Comparison of ENCODE assay signal across 26 mouse cellular contexts in the genomic region with DNA sequence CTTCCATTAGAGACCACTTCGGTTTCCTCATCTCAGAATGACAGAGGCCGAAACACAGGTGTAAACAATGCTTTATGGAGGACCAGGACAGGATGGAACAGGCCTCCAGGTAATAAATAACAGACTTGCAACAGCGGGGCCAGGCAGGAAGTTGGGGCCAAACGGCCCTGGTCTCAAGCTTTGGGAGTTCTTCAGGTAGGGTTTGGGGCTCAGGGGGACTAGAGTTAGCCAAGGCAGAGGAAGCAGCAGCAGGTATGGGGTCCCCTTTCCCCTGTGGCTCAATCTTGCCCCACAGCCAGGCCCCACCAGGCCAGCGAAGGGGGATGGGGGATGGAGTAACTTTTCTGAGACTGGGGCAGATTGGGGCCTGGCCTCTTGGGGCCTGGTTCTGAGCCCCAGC. TPM values are rescaled to one million over a fixed set of nuclear protein-coding genes. Genes with fewer than 3 reads are reported as not detected.
DNase-seq lines count a peak whose midpoint lies in the region; ATAC-seq and TF ChIP-seq lines count a peak whose summit lies in the region.
"Had no signal": no experiment of that assay in that cellular context is flagged by ENCODE, and none has a peak within 500 bp of the region (broad histone marks: within the 10 kb centered on the region; RNA-seq: fewer than 3 reads in every experiment).

No protein-coding gene starts in this region.

- WGBS in spleen, adult 2 months, result 72% methylated on average over 5 of the region's 5 CpGs
- 88% methylated on average over 5 of the region's 5 CpGs for WGBS in small intestine, adult 2 months

- peaks cover 25% of the 10 kb centered on the region for H3K36me3 ChIP-seq in spleen, adult 2 months (ENCODE audit: control insufficient read depth, insufficient read depth, low read length)
- peaks cover 17% of the 10 kb centered on the region for H3K36me3 ChIP-seq in small intestine, adult 2 months (ENCODE audit: control insufficient read depth, insufficient read depth, low read length)

- TF ChIP-seq POLR2A in spleen, adult 2 months (IDR thresholded peaks at IDR 0.05; ENCODE audit: low read depth, low read length), result no peak
- no peak for TF ChIP-seq POLR2A in small intestine, adult 2 months (IDR thresholded peaks at IDR 0.05; ENCODE audit: low read depth, low read length)

- no peak overlapping the region for H3K4me3 ChIP-seq in spleen, adult 2 months (ENCODE audit: extremely low read depth, insufficient read depth, insufficient read length)
- no peak overlapping the region for H3K4me3 ChIP-seq in small intestine, adult 2 months (ENCODE audit: low read depth, low read length)
- H3K4me3 ChIP-seq: limb, embryonic 15.5 days had no signal

- no peaks in the 10 kb centered on the region for H3K27me3 ChIP-seq in spleen, adult 2 months (ENCODE audit: control insufficient read depth, insufficient read depth, low read length)
- H3K27me3 ChIP-seq in small intestine, adult 2 months (ENCODE audit: control insufficient read depth, insufficient read depth, low read length), result no peaks in the 10 kb centered on the region
- H3K27me3 ChIP-seq: limb, embryonic 15.5 days had no signal

- H3K4me1 ChIP-seq in spleen, adult 2 months (ENCODE audit: control insufficient read depth, insufficient read depth, insufficient read length), result peaks cover 31% of the 10 kb centered on the region
- H3K4me1 ChIP-seq in small intestine, adult 2 months (ENCODE audit: control insufficient read depth, insufficient read depth, insufficient read length, low read length), result peaks cover 22% of the 10 kb centered on the region

- H3K27ac ChIP-seq in spleen, adult 2 months (ENCODE audit: insufficient read depth, low read length), result peak overlapping the region; percentile 99
- peak overlapping the region; percentile 95; the same call in 1 of the 2 replicates for H3K27ac ChIP-seq in small intestine, adult 2 months (ENCODE audit: insufficient read depth, low read depth, low read length)

- no peak for TF ChIP-seq CTCF in spleen, adult 2 months (IDR thresholded peaks at IDR 0.05; ENCODE audit: extremely low read depth, insufficient read depth, insufficient read length, insufficient replicate concordance)
- TF ChIP-seq CTCF in small intestine, adult 2 months (IDR thresholded peaks at IDR 0.05; ENCODE audit: extremely low read depth, insufficient read length, insufficient replicate concordance, low read depth, low read length), result no peak

- DNase-seq in cerebellum, adult 8-10 months, result peak; percentile 26
- peak; percentile 35 for DNase-seq in kidney, adult 18-20 months
- DNase-seq in kidney, adult 11 months, result no peak
- no peak for DNase-seq in spleen, adult 2 months (ENCODE audit: low read depth in 1 of 2, low spot score in 2 of 2)
- DNase-seq in spleen, postnatal 36 days (ENCODE audit: low spot score in 2 of 2), result no peak
- DNase-seq in left cerebral cortex, adult 18-20 months (ENCODE audit: low spot score in 2 of 2), result no peak
- DNase-seq: cerebellum, adult 11 months; heart, adult 18-20 months; heart, postnatal 4 days; right cerebral cortex, postnatal 14 days had no signal

- ATAC-seq in cerebellum, adult (ENCODE audit: insufficient number of reproducible peaks, low FRiP score, low TSS enrichment), result no peak
- ATAC-seq: intestine, embryonic 16.5 days had no signal

RNA-seq across cellular contexts. Expression of gene Egln2, which starts 1.8 kb away (rescaled TPM):
- 83.0 and 97.5 TPM in 2 replicates for polyA plus RNA-seq in spleen, adult 2 months (2012; rRNA removed)
- 64.8 and 129 TPM in 2 replicates for polyA plus RNA-seq in small intestine, adult 2 months (2012; rRNA removed)
- 100 to 1,000 TPM; 101 to 115 TPM for total RNA-seq in left cerebral cortex, adult 18-20 months (2021)

RNA-seq across cellular contexts. Expression of gene Rab4b, which starts 10.3 kb away (rescaled TPM):
- polyA plus RNA-seq in spleen, adult 2 months (2012; rRNA removed), result 78.8 and 111 TPM in 2 replicates
- polyA plus RNA-seq in small intestine, adult 2 months (2012; rRNA removed), result 42.9 and 77.3 TPM in 2 replicates
- total RNA-seq in left cerebral cortex, adult 18-20 months (2021), result 10 to 100 TPM; 93.0 to 99.8 TPM

RNA-seq across cellular contexts. Expression of gene Gm21983, which starts 12.5 kb away (rescaled TPM):
- polyA plus RNA-seq in spleen, adult 2 months (2012; rRNA removed), result not detected in 2 replicates
- polyA plus RNA-seq in small intestine, adult 2 months (2012; rRNA removed), result 0.23 TPM in 1 of 2 replicates, not detected in the other
- not detected for total RNA-seq in left cerebral cortex, adult 18-20 months (2021)
- total RNA-seq: adrenal gland, adult 18-20 months; gastrocnemius, adult 8-10 months; heart, adult 18-20 months; heart, postnatal 4 days; layer of hippocampus, postnatal 25 days; left cerebral cortex, postnatal 14 days; midbrain, postnatal 0 days; neutrophil, adult 5-6 weeks had no signal
- polyA plus RNA-seq: brain, embryonic 14.5 days; heart, embryonic 14.5 days; hindbrain, embryonic 16.5 days; intestine, embryonic 16.5 days; macrophage; midbrain, embryonic 10.5 days; midbrain, postnatal 0 days; stomach, embryonic 16.5 days had no signal

RNA-seq across cellular contexts. Expression of gene Mia, which starts 12.6 kb away (rescaled TPM):
- 1.0 and 2.3 TPM in 2 replicates for polyA plus RNA-seq in spleen, adult 2 months (2012; rRNA removed)
- polyA plus RNA-seq in small intestine, adult 2 months (2012; rRNA removed), result 9.6 TPM in 1 of 2 replicates, not detected in the other
- total RNA-seq in left cerebral cortex, adult 18-20 months (2021), result 1 to 10 TPM in 1 of 2 experiments, under 1 TPM in 1; 0.70 to 1.4 TPM
- total RNA-seq: heart, postnatal 4 days; neutrophil, adult 5-6 weeks had no signal
- polyA plus RNA-seq: macrophage had no signal

RNA-seq across cellular contexts. Expression of gene Cyp2t4, which starts 14.9 kb away (rescaled TPM):
- not detected in 2 replicates for polyA plus RNA-seq in spleen, adult 2 months (2012; rRNA removed)
- polyA plus RNA-seq in small intestine, adult 2 months (2012; rRNA removed), result not detected in 2 replicates
- not detected for total RNA-seq in left cerebral cortex, adult 18-20 months (2021)
- total RNA-seq: adrenal gland, adult 18-20 months; gastrocnemius, adult 8-10 months; heart, adult 18-20 months; heart, postnatal 4 days; layer of hippocampus, postnatal 25 days; left cerebral cortex, postnatal 14 days; midbrain, postnatal 0 days; neutrophil, adult 5-6 weeks had no signal
- polyA plus RNA-seq: brain, embryonic 14.5 days; macrophage had no signal

Comparison
In these comparisons a context has a peak if more than half of its experiments do, and no peak if none do; other contexts are left out.
1. DNase-seq: peak in cerebellum, adult 8-10 months (single experiment) and kidney, adult 18-20 months (single experiment); none in kidney, adult 11 months (single experiment), spleen, adult 2 months (0 of 2), spleen, postnatal 36 days (0 of 2) and left cerebral cortex, adult 18-20 months (0 of 2).